Mouse (Mus musculus) ovary, postnatal 14 days (tissue): Measurements from ENCODE around the gene Gm12216.
"Not testable (repeated sequence)": the region's sequence is repeated elsewhere in the genome, so short reads cannot be mapped to it uniquely, and the experiment has no call there.

Source experiments
- DNase-seq: peaks from one replicate; pipeline ENCODE4 v3.0.0; 2022; ENCODE audit warnings: low spot score

Gene Gm12216

DNA sequence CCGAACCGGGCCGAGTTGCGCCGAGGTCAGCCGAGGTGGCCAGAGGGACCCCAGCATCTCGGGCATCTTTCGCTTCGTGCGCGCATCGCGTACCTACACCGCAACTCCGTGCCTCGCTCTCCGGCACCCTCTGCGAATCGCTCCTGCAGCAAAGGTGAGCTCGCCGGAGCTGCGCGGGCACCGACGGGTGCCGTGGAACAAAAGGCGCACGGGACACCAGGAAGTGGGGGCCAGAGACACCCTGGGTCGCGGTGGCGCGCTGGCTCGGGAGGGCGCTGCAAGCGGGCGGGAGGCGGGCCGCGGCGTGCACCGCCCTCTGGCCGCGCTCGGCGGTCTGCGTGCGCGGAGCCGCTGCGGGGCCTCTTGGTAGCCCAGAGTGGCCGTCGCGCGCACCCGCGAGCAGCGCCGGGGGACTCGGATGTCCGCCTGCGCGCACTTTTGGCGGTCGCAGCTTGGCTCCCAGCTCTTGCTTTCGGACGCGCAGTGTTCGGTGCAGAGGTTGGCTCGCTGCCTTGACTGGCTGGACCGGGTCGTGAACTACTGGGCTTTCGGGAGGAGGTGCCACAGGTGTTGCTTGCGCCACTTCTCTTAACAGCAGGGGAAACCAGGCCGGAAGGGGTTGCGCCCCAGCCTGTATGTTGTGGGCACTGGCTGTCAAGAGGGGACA lies 88.8 kb downstream of the Gm12216 start:
- peak; percentile 68 for DNase-seq

GRCm38 (mm10) chr11:53769760-53770124 lies 89.3 kb downstream of the Gm12216 start, which contains the start of gene Irf1:
Gene Irf1 (plus strand): TSS chr11:53770014.
- peak; percentile 89 for DNase-seq

- DNase-seq, result no peak
Measured at GRCm38 (mm10) chr11:53769185-53769576, 89.9 kb downstream of the Gm12216 start.

DNA sequence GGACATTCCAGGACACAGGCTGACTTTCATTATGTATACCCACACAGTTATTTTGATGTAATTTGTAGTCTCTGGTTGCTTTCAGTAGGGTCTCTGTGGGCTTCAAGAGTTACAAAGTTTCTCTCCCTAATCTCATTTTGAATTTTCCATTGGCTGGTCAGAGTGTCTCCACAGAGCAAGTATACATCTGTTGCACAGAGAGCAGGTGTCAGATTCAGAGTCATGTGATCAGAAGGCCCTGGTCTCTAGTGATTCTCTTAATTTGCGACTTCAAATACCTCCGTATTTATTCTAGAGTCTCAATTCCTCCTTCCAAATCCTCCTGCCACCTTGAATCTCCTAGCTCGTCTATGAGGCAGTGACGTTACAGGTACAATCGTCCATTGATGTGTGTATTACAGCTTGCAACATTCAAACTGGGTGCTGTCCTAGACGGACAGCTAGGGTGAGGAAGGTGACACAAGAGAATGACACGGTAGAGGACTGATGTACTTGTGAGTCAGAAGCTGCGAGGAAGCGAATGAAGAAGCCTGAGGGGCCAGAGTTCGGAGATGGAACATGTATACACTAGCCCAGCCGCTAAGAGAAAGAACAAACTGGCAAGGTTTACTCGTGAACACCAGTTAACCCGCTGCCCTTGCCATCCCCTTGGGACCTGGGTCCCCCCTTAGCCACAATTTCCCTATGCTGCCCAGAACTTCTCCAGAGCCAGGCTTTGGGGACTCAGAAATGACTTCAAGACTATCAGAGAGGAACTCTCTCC lies 90.5 kb downstream of the Gm12216 start:
- DNase-seq, result no peak

DNA sequence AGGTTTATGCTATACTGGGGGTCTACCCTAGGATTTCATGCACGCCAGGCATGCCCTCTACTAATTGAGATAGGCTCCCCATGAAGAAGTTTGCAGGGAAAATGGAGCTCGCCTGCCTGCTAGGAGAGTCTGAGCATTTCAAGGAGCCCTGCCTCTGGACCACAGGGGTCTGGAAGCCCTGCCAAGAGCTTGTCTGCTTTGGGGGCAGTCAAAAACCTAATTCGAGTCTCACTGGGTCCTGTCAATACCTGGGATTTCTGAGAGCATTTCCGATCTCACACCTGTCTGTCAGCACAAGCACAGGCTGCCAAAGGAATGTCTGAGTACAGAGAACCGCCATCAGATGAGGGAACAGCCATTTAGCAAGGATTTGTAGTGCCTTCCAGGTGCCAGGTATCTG lies 94.5 kb downstream of the Gm12216 start:
- no peak for DNase-seq

- DNase-seq, result peak; percentile 83
Measured at GRCm38 (mm10) chr11:53763496-53764140, 95.4 kb downstream of the Gm12216 start.

- peak; percentile 86 for DNase-seq
Measured at GRCm38 (mm10) chr11:53762827-53763495, 96.1 kb downstream of the Gm12216 start.

DNA sequence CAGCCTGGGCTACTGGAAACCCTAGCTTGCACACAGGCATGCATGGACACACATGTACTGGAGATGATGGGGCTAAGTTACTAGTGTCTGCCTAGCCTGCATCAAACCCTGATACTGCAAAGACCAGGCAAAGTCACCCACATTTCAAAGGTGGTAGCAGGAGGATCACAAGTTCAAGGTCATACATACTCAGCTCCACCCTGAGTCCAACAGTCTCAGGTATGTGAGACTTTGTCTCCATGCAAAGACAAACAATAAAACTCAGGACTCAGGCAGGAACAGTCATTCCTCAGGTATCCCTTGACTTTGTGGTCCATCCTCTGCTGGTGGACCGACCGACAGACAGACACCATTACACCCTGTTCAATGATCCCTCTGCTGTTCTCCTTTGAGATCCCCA lies 96.6 kb downstream of the Gm12216 start:
- DNase-seq, result no peak

- peak; percentile 76 for DNase-seq
Measured at GRCm38 (mm10) chr11:53761822-53762221, 97.2 kb downstream of the Gm12216 start.

GRCm38 (mm10) chr11:53761284-53761683 lies 97.8 kb downstream of the Gm12216 start:
- DNase-seq, result no peak

DNA sequence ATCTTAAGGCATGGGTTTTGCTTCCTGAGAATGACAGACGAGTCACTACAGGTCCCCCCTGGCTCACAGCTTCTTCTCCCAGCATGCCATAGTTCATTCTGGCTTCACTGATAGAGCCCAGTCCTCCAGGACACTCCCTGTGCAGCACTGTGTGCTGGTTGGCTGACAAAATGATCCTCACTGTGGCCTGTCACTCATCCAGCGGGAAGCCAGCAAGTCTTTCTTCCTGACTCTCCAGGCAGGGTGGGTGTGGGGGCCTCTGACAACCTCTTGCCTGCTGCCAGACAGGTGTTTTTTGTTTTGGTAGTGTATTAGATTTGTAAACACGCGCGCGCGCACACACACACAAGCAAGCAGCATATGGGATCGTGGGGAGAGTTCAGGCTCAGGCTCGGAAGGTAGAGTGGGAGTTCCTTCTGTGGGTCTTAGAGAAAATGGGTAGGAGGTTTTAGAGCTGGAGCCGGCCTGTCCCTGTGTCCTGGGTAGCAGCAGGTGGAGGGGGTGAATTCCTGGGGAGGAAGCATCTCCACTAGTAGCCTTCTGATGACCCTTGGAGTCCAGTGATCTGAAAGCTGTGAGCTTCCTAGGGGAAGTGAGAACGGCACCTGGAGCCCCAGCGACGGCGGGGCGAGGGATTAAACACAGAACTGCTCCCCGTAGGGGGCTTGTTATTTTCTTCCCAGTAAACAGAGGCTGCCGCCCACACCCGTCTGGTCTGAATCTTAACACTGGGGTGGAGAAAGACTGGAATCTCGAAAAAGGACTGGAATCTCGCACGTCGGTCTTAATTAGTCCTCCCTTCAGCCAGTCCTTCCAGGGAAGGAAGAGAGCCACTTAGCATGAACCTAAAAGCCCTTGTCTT lies 99.3 kb downstream of the Gm12216 start:
- no peak for DNase-seq

DNA sequence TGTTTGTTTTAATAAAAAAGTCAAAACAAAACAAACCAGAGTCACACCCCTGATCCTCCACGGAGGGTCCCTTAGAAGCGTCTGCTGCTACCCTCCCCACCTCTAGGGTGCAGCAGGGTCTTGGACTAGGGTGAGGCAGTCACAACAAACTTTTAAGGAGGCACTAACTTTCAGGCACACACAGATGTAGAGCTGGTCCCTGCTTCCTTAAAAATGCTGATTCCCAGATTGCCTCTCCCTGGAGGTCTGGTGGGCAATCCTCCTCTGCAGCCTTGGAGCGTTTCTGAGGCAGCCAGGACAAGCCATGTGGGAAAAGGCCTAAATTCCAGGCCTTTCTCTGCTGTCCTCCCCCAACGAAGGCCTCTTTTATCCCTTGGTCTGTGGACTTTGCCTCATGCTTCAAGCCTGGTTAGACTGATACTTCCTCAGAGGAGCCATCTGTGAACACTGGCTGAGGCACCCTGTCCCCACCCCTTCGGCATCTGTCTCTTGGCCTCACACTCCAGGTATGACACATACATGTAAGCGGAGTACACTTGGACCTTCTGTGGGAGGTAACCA lies 100.2 kb downstream of the Gm12216 start:
- no peak for DNase-seq

- not testable (repeated sequence) for DNase-seq
Measured at GRCm38 (mm10) chr11:53758033-53758432, 101.0 kb downstream of the Gm12216 start.

GRCm38 (mm10) chr11:53757612-53758011 lies 101.4 kb downstream of the Gm12216 start:
- DNase-seq, result no peak

DNA sequence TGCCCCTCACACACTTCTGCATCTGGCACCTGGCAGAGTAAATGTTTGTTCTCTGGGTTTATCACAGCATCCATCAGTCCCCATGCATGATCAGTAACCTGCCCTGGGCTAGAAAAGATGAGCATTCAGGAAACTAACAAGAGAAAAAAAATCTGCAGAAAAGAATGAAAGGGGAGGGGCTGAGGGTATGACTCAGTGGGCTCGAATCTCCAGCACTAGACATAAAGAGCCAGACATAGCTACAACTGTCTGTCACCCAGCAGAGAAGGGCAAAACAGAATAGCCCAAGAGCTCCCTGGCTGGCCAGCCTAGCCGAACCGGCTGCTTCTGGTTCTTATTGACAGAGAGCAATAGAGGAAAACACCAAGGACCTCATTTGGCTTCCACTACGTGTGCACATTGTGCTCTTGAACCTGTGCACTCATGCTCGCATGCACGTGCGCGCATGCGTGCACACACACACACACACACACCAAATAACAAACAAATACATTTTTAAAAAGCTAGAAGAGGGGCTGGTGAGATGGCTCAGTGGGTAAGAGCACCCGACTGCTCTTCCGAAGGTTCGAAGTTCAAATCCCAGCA lies 104.0 kb downstream of the Gm12216 start:
- no peak for DNase-seq

- no peak for DNase-seq
Measured at GRCm38 (mm10) chr11:53749716-53750352, 109.2 kb downstream of the Gm12216 start.

DNA sequence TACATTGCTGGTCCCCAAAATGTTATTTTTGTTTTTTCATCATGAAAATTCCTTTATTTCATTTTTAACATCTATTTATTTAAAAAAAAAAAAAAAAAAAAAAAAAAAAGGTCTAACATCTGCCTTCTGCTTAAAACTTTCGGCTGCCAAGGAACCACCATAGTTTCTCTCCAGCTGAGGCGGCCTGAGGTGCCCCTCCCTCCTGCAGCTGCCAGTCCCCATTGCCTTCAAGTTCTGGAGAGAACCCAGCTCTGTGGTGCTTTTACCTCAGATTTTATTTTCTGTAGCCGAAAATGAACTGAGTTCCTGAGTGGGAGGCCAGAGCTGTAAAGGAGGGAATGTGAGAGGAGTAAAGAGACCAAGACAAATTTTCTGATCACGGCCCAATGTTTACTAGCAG lies 109.8 kb downstream of the Gm12216 start:
- no peak for DNase-seq

GRCm38 (mm10) chr11:53748614-53749013 lies 110.4 kb downstream of the Gm12216 start:
- no peak for DNase-seq

DNA sequence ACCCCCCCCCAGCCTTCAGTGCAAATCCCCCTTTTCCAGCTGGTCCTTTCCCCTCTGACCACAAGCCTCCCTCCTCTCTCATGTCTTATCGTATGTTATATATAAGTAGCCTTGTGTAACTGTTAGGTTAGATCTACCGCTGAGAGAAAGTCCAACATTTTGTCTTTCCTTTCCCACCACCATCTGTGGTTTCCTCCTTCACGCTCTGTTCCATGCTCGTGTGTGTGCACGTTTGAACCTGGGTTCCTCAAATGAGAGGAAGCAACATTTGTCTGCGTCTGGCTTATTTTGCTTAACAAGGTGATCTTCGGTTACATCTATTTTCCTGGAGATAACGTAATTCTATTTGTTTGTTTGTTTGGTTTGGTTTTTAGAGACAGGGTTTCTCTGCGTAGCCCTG lies 111.1 kb downstream of the Gm12216 start:
- DNase-seq, result no peak

DNA sequence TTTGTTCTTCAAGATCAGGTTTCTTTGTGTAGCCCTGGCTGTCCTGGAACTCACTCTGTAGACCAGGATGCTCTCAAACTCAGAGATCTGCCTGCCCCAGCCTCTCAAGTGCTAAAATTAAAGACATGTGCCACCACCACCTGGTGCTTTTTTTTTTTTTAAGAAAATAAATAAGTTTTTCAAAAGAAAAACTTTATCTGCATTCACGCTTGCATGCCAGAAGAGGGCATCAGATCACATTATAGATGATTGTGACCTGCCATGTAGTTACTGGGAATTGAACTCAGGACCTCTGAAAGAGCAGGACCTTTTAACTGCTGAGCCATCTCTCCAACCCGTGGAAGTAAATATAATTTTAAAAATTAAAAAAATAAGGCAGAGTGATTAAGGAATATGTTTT lies 113.8 kb downstream of the Gm12216 start:
- no peak for DNase-seq
